ENCODE assay signal across 16 mouse cellular contexts in genomic region chr12:81852551-81852950, GRCm38 (mm10). TPM values are rescaled to one million over a fixed set of nuclear protein-coding genes. Genes with fewer than 3 reads are reported as not detected.
A peak's percentile ranks its signal among the peaks of the same experiment; 100 is the strongest.
DNase-seq lines count a peak whose midpoint lies in the region; ATAC-seq lines count a peak whose summit lies in the region.
"Had no signal": no experiment of that assay in that cellular context is flagged by ENCODE, and none has a peak within 500 bp of the region (broad histone marks: within the 10 kb centered on the region; RNA-seq: fewer than 3 reads in every experiment).

No protein-coding gene starts in this region.

- no peak overlapping the region for H3K4me3 ChIP-seq in heart, embryonic 13.5 days
- H3K4me3 ChIP-seq in lung, embryonic 15.5 days = no peak overlapping the region
- no peak overlapping the region for H3K4me3 ChIP-seq in stomach, embryonic 14.5 days (ENCODE audit: low read depth, low read length)
- H3K4me3 ChIP-seq: embryonic facial prominence, embryonic 12.5 days; limb, embryonic 13.5 days; midbrain, embryonic 12.5 days; neural tube, embryonic 13.5 days had no signal

- no peak overlapping the region for H3K4me2 ChIP-seq in heart, embryonic 13.5 days
- H3K4me2 ChIP-seq in lung, embryonic 15.5 days = no peak overlapping the region
- H3K4me2 ChIP-seq in stomach, embryonic 14.5 days (replicated peaks; ENCODE audit: low read depth, low read length) = no peak overlapping the region
- H3K4me2 ChIP-seq: embryonic facial prominence, embryonic 12.5 days; limb, embryonic 13.5 days; midbrain, embryonic 12.5 days; neural tube, embryonic 13.5 days had no signal

- no peaks in the 10 kb centered on the region for H3K9me3 ChIP-seq in heart, embryonic 13.5 days
- H3K9me3 ChIP-seq in lung, embryonic 15.5 days = no peaks in the 10 kb centered on the region
- no peaks in the 10 kb centered on the region for H3K9me3 ChIP-seq in stomach, embryonic 14.5 days (ENCODE audit: control insufficient read depth, low read depth, low read length)
- H3K9me3 ChIP-seq: embryonic facial prominence, embryonic 12.5 days; limb, embryonic 13.5 days; midbrain, embryonic 12.5 days; neural tube, embryonic 13.5 days had no signal

- no peaks in the 10 kb centered on the region for H3K27me3 ChIP-seq in heart, embryonic 13.5 days (replicated peaks)
- H3K27me3 ChIP-seq in lung, embryonic 15.5 days = no peaks in the 10 kb centered on the region
- H3K27me3 ChIP-seq in stomach, embryonic 14.5 days (ENCODE audit: control insufficient read depth, insufficient read depth, low read length) = no peaks in the 10 kb centered on the region
- H3K27me3 ChIP-seq: embryonic facial prominence, embryonic 12.5 days; midbrain, embryonic 12.5 days; neural tube, embryonic 13.5 days; Patski had no signal

- 82% methylated on average over 2 of the region's 2 CpGs for WGBS in heart, embryonic 13.5 days
- 72% methylated on average over 2 of the region's 2 CpGs for WGBS in lung, embryonic 15.5 days
- WGBS in stomach, embryonic 14.5 days = 81% methylated on average over 2 of the region's 2 CpGs

- no peaks in the 10 kb centered on the region for H3K36me3 ChIP-seq in heart, embryonic 13.5 days
- H3K36me3 ChIP-seq in lung, embryonic 15.5 days = no peaks in the 10 kb centered on the region
- H3K36me3 ChIP-seq in stomach, embryonic 14.5 days (ENCODE audit: control insufficient read depth, insufficient read depth, low read length) = no peaks in the 10 kb centered on the region
- H3K36me3 ChIP-seq: embryonic facial prominence, embryonic 12.5 days; limb, embryonic 13.5 days; midbrain, embryonic 12.5 days; neural tube, embryonic 13.5 days had no signal

- peaks cover 27% of the 10 kb centered on the region for H3K4me1 ChIP-seq in heart, embryonic 13.5 days
- H3K4me1 ChIP-seq in lung, embryonic 15.5 days = peaks cover 23% of the 10 kb centered on the region
- H3K4me1 ChIP-seq in stomach, embryonic 14.5 days (ENCODE audit: control insufficient read depth, insufficient read depth, low read length) = peaks cover 15% of the 10 kb centered on the region
- H3K4me1 ChIP-seq: midbrain, embryonic 12.5 days; neural tube, embryonic 13.5 days had no signal

- DNase-seq in heart, postnatal 4 days = no peak
- no peak for DNase-seq in lung, postnatal 4 days
- DNase-seq in fat pad, adult 2 months (ENCODE audit: extremely low read depth, low read depth, low spot score) = peak; percentile 76
- no peak for DNase-seq in spleen, adult 12 weeks (ENCODE audit: low spot score)
- DNase-seq: adrenal gland, postnatal 25 days; cerebellum, adult 8-10 months; gastrocnemius, postnatal 36 days had no signal

- ATAC-seq in heart, embryonic 13.5 days (ENCODE audit: extremely low read depth, insufficient number of reproducible peaks, low FRiP score, low TSS enrichment) = no peak
- no peak for ATAC-seq in lung, embryonic 15.5 days (ENCODE audit: borderline replicate concordance, extremely low read depth, low FRiP score, low TSS enrichment)
- no peak for ATAC-seq in stomach, embryonic 14.5 days (ENCODE audit: insufficient number of reproducible peaks, insufficient read depth, low FRiP score, low read depth)
- ATAC-seq in activated CD4-positive, CD25-positive, alpha-beta regulatory T cell, adult 4 months = no peak
- ATAC-seq: Patski had no signal

- 0 out of 2 replicates have a peak overlapping the region, but pooled peaks have one; percentile 49 for H3K27ac ChIP-seq in heart, embryonic 13.5 days (replicated peaks)
- peak overlapping the region; percentile 75 for H3K27ac ChIP-seq in lung, embryonic 15.5 days
- peak overlapping the region; percentile 53; the same call in 1 of the 2 replicates for H3K27ac ChIP-seq in stomach, embryonic 14.5 days (ENCODE audit: low read length)
- H3K27ac ChIP-seq: embryonic facial prominence, embryonic 12.5 days; limb, embryonic 13.5 days; midbrain, embryonic 12.5 days; neural tube, embryonic 13.5 days had no signal

- no peak overlapping the region for H3K9ac ChIP-seq in heart, embryonic 13.5 days
- H3K9ac ChIP-seq in lung, embryonic 15.5 days = no peak overlapping the region
- no peak overlapping the region for H3K9ac ChIP-seq in stomach, embryonic 14.5 days (replicated peaks; ENCODE audit: low read depth, low read length)
- H3K9ac ChIP-seq: embryonic facial prominence, embryonic 12.5 days; limb, embryonic 13.5 days; midbrain, embryonic 12.5 days; neural tube, embryonic 13.5 days had no signal

RNA-seq across cellular contexts. Expression of gene Pcnx, which starts 7.3 kb away (rescaled TPM):
- 8.8 and 9.0 TPM in 2 replicates for polyA plus RNA-seq in heart, embryonic 13.5 days (2015; fragmentation: Nextera tagmentation; extraction: Ambion mirVana)
- 10 to 100 TPM; 71.6 to 86.7 TPM for total RNA-seq in heart, postnatal 4 days (2021)
- polyA plus RNA-seq in lung, embryonic 15.5 days (2015; fragmentation: Nextera tagmentation; extraction: Ambion mirVana) = 11.8 and 12.0 TPM in 2 replicates
- polyA plus RNA-seq in stomach, embryonic 14.5 days (2014; fragmentation: Nextera tagmentation; extraction: Ambion mirVana) = 17.4 and 22.6 TPM in 2 replicates
- 10 to 100 TPM; 13.2 to 15.4 TPM for polyA plus RNA-seq in activated CD4-positive, CD25-positive, alpha-beta regulatory T cell, adult 4 months (2017; shearing (Covaris generic))
